Mouse (Mus musculus) lung, postnatal 14 days (tissue): ENCODE measurements around the gene Ppp1cc.

Experiments used
- DNase-seq: peaks from one replicate; pipeline ENCODE4 v3.0.0; 2021

Ppp1cc gene

GRCm38 (mm10) chr5:122217636-122218035 lies 59.6 kb downstream of the Ppp1cc start:
- DNase-seq, result no peak

- no peak for DNase-seq
These were observed 60.2 kb downstream of the Ppp1cc start for GRCm38 (mm10) chr5:122218109-122218905.

- DNase-seq, result no peak
These were observed 60.9 kb downstream of the Ppp1cc start for GRCm38 (mm10) chr5:122218928-122219327.

DNA sequence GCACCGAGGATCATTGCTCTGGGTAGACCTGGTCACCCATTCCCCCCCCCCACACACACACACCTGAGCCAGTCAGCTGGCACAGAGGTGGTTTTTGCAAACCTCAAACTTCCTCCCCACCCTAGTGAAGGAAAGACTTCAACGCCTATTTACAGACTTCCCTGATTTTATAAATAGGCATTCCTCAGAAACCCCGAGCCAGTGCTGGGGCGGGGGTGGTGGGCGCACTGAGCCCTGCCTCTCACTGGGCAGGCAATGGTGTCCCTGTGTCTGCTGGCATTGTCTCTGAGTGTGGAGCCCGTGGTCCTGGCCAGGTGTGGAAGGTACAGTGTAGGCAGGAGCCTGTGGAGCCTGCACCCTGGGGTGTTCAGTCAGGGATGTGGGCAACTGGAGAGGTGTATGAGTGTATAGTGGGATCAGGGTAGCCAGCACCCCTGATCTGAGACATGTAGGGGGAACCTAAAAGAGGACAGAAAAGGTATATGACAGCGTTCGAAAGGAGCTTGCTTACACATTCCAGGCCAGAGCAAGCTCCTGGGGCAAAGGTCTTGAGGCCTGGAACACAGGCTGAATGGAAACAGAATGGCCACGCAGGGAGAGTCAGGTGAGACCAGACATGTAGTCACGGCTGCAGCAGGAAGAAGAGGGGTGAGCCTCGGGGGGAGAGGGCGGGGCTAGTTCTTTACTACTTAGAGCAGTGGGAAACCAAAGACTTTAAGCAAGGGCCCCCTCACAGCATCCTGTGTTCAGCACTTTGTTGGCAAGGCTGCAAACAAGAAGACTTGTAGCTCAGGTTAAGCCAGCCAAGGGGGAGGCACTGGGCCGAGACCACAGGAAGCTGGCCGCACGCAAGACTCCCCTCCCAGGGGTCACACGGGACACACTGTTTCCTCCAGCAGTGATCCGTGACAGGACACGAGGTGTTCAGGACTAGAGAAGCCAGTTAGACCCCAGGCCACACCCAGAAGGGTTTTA lies 61.9 kb downstream of the Ppp1cc start:
- DNase-seq, result no peak

- DNase-seq, result no peak
These were observed 63.0 kb downstream of the Ppp1cc start for GRCm38 (mm10) chr5:122221085-122221484.

- no peak for DNase-seq
These were observed 66.2 kb downstream of the Ppp1cc start for GRCm38 (mm10) chr5:122224291-122224690.
